10 mouse cellular contexts compared by ENCODE assay signal in the genomic region with DNA sequence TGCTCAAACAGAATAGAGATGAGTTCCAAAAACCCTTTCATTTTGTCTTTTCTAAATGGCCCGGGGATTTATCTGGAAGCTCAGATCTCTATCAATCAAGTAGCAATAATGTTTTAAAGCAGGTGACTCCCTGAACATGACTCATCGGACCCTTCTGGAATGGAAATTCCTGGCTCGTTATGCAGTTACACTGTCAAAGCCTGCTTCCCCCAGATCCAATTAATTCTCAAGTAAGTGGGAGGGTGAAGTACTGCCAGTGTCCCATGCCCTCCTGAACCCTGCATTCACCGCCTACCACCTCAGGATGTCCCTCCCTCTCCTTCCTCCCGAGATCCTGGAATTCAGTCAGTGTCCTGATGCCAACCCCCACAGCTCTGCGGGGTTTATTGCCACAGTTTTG. TPM values are rescaled to one million over a fixed set of nuclear protein-coding genes. Genes with fewer than 3 reads are reported as not detected.
A peak's percentile ranks its signal among the peaks of the same experiment; 100 is the strongest.
DNase-seq lines count a peak whose midpoint lies in the region; ATAC-seq lines count a peak whose summit lies in the region.
"Had no signal": no experiment of that assay in that cellular context is flagged by ENCODE, and none has a peak within 500 bp of the region (broad histone marks: within the 10 kb centered on the region; RNA-seq: fewer than 3 reads in every experiment).

No protein-coding gene starts in this region.

- no peak overlapping the region for H3K9ac ChIP-seq in forebrain, embryonic 13.5 days
- H3K9ac ChIP-seq in kidney, embryonic 16.5 days (replicated peaks; ENCODE audit: low read length), result no peak overlapping the region
- H3K9ac ChIP-seq: liver, embryonic 15.5 days had no signal

- H3K9me3 ChIP-seq in megakaryocyte, embryonic 14.5 days, result peaks cover 2% of the 10 kb centered on the region; the same call in 1 of the 2 replicates
- H3K9me3 ChIP-seq in forebrain, embryonic 13.5 days (replicated peaks), result no peaks in the 10 kb centered on the region
- H3K9me3 ChIP-seq in kidney, embryonic 16.5 days (ENCODE audit: low read length), result no peaks in the 10 kb centered on the region
- H3K9me3 ChIP-seq: liver, embryonic 15.5 days had no signal

- 9% methylated on average over 6 of the region's 6 CpGs for WGBS in forebrain, embryonic 13.5 days
- 7% methylated on average over 6 of the region's 6 CpGs for WGBS in kidney, embryonic 16.5 days

- H3K4me2 ChIP-seq in forebrain, embryonic 13.5 days, result no peak overlapping the region
- H3K4me2 ChIP-seq in kidney, embryonic 16.5 days (replicated peaks; ENCODE audit: low read depth, low read length), result peak overlapping the region; percentile 29
- H3K4me2 ChIP-seq: liver, embryonic 15.5 days had no signal

- ATAC-seq in megakaryocyte, adult 5-6 weeks (ENCODE audit: poor library complexity, severe bottlenecking), result no peak
- peak; percentile 36; the same call in 1 of the 2 replicates for ATAC-seq in forebrain, embryonic 13.5 days
- peak; percentile 96 for ATAC-seq in kidney, embryonic 16.5 days (ENCODE audit: low FRiP score, low TSS enrichment)

- H3K36me3 ChIP-seq in megakaryocyte, embryonic 14.5 days (replicated peaks; ENCODE audit: low read length), result no peaks in the 10 kb centered on the region
- H3K36me3 ChIP-seq in forebrain, embryonic 13.5 days (ENCODE audit: poor library complexity, severe bottlenecking), result no peaks in the 10 kb centered on the region
- H3K36me3 ChIP-seq in kidney, embryonic 16.5 days (ENCODE audit: insufficient read depth, low read length), result no peaks in the 10 kb centered on the region
- H3K36me3 ChIP-seq: liver, embryonic 15.5 days had no signal

- intact Hi-C loops in left cerebral cortex, postnatal 14 days (cut with DNase I), result no loop called here

- no peak overlapping the region for H3K27ac ChIP-seq in forebrain, embryonic 13.5 days
- H3K27ac ChIP-seq in kidney, embryonic 16.5 days (ENCODE audit: low read length), result peak overlapping the region; percentile 67
- H3K27ac ChIP-seq: liver, embryonic 15.5 days had no signal

- no peaks in the 10 kb centered on the region for H3K27me3 ChIP-seq in megakaryocyte, embryonic 14.5 days (replicated peaks)
- H3K27me3 ChIP-seq in forebrain, embryonic 13.5 days, result no peaks in the 10 kb centered on the region
- no peaks in the 10 kb centered on the region for H3K27me3 ChIP-seq in kidney, embryonic 16.5 days (ENCODE audit: insufficient read depth, low read length)
- H3K27me3 ChIP-seq: liver, embryonic 15.5 days had no signal

- no peaks in the 10 kb centered on the region for H3K4me1 ChIP-seq in megakaryocyte, embryonic 14.5 days
- H3K4me1 ChIP-seq in forebrain, embryonic 13.5 days, result peaks cover 15% of the 10 kb centered on the region
- peaks cover 21% of the 10 kb centered on the region for H3K4me1 ChIP-seq in kidney, embryonic 16.5 days (ENCODE audit: insufficient read depth, low read length)
- H3K4me1 ChIP-seq: liver, embryonic 15.5 days had no signal

- H3K4me3 ChIP-seq in megakaryocyte, embryonic 14.5 days (replicated peaks), result peak overlapping the region; percentile 51
- no peak overlapping the region for H3K4me3 ChIP-seq in forebrain, embryonic 13.5 days
- no peak overlapping the region for H3K4me3 ChIP-seq in kidney, embryonic 16.5 days (ENCODE audit: low read length)
- H3K4me3 ChIP-seq: liver, embryonic 15.5 days had no signal

- DNase-seq in retina, adult 2 months (ENCODE audit: low read depth, low spot score), result peak; percentile 23
- DNase-seq in natural killer cell, adult 2 months (ENCODE audit: low spot score in 2 of 2), result no peak
- DNase-seq in left cerebral cortex, postnatal 14 days (ENCODE audit: low spot score in 2 of 2), result no peak
- no peak for DNase-seq in ovary, postnatal 36 days (ENCODE audit: low spot score)
- DNase-seq: cerebellum, postnatal 36 days had no signal

RNA-seq across cellular contexts. Expression of gene Zfp385b, which starts 41.7 kb away (rescaled TPM):
- not detected in 2 replicates for polyA plus RNA-seq in megakaryocyte, embryonic 14.5 days (2012; ENCODE audit: insufficient read depth, low replicate concordance)
- total RNA-seq in megakaryocyte, adult 5-6 weeks (2015), result not detected in 2 replicates
- not detected in 2 replicates for total RNA-seq in megakaryocyte, adult 5-6 weeks (2017)
- 3.9 and 4.6 TPM in 2 replicates for polyA plus RNA-seq in forebrain, embryonic 13.5 days (2015; fragmentation: Nextera tagmentation; extraction: Ambion mirVana)
- 6.8 and 6.9 TPM in 2 replicates for polyA plus RNA-seq in kidney, embryonic 16.5 days (2015; fragmentation: Nextera tagmentation; extraction: Ambion mirVana)
- total RNA-seq in left cerebral cortex, postnatal 14 days (2021), result 10 to 100 TPM; 46.9 to 48.8 TPM
